Mouse (Mus musculus): ENCODE measurements around the gene Psmd9. TPM values are rescaled to one million over a fixed set of nuclear protein-coding genes. Genes with fewer than 3 reads are reported as not detected.
A peak's percentile ranks its signal among the peaks of the same experiment; 100 is the strongest.

The Psmd9 gene
- total RNA-seq, 1 experiment: 27.0 TPM

DNA sequence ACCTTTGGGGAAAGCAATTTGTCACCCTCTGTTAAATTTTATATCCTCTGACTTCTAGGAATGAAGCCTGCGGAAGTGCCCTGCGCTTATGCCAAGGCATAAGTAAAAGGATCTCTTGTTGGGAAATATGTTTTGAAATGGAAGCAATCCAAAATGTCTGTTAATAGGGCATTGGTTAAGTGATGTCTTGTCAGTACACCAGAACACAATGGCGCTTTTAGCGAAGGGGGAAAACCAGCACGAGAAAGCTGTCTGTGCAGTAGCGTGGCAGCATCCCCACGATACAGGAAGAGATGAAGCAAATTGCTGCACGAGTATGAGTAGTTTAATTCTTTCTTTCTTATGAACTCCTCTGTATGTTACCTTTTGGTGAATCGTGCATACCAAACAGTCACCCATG lies 125.4 kb downstream of the Psmd9 start:
- DNase-seq (ENCODE audit: low read depth, low spot score): no peak
- in situ Hi-C loops (cut with MboI; ENCODE audit: low sequenced_read_pairs in 2 of 2, unreplicated experiment in 2 of 2): no loop called here
- Histone ChIP-seq H3K9me3 (ENCODE audit: control insufficient read depth, insufficient read depth, low read depth, low read length) (no peaks in the 10 kb centered on the region), H3K4me1 (ENCODE audit: control insufficient read depth in 2 of 2, insufficient read depth in 2 of 2, low read length in 2 of 2, poor library complexity in 1 of 2) (peaks cover 0 to 3% of the 10 kb centered on the region in 2 experiments; a peak in 1 of 4 replicates), H3K36me3 (ENCODE audit: control insufficient read depth, insufficient read depth, low read length, poor library complexity, severe bottlenecking) (no peaks in the 10 kb centered on the region), H3K9ac (ENCODE audit: insufficient read depth, low read depth, low read length, poor library complexity, severe bottlenecking) (no peak overlapping the region), H3K4me3 (ENCODE audit: insufficient read depth in 1 of 2, low read depth in 1 of 2, low read length in 2 of 2, poor library complexity in 1 of 2, severe bottlenecking in 1 of 2) (no peak overlapping the region), H3K27ac (ENCODE audit: insufficient read depth, low read depth, low read length, poor library complexity, severe bottlenecking) (no peak overlapping the region)
- TF ChIP-seq CHD2 (IDR thresholded peaks at IDR 0.05; ENCODE audit: low read depth, low read length) (no peak), HCFC1 (IDR thresholded peaks at IDR 0.05; ENCODE audit: borderline replicate concordance, insufficient read depth, low read length) (no peak), MAFK (IDR thresholded peaks at IDR 0.05; ENCODE audit: insufficient read depth, low read depth, low read length) (no peak), ZC3H11A (IDR thresholded peaks at IDR 0.05; ENCODE audit: borderline replicate concordance, low read depth, low read length) (no peak), ZNF384 (IDR thresholded peaks at IDR 0.05; ENCODE audit: low read depth, low read length) (no peak)

DNA sequence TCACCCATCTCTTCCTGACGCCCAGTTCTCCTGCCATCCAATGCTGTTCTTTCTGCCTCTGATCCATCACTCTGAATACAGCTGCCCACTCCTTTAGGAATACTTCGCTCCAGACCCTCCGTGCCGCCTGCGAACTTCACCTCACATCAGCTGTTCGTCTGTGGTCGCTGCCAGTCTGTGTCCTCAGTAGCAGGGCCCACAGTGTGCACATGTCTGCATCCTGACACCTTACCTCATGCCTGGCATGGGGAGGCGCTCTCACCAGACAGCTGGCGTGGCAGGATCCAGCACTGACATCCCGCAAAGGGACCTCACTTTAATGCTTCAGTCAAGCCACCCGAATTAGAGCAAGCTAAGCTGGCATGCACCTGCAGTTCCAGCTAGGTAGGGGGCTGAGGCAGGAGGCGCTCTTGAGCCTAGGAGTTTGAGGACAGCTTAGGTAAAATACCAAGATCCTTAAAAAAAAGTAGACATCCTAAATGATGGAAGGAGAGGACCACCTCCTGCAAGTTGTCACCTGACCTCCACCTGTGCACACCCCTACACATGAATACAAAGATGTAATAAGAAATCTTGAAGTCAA lies 127.1 kb downstream of the Psmd9 start:
- in situ Hi-C loops (cut with MboI; ENCODE audit: low sequenced_read_pairs in 2 of 2, unreplicated experiment in 2 of 2): no loop called here
- Histone ChIP-seq H3K9ac (ENCODE audit: insufficient read depth, low read depth, low read length, poor library complexity, severe bottlenecking) (no peak overlapping the region), H3K36me3 (ENCODE audit: control insufficient read depth, insufficient read depth, low read length, poor library complexity, severe bottlenecking) (no peaks in the 10 kb centered on the region), H3K9me3 (ENCODE audit: control insufficient read depth, insufficient read depth, low read depth, low read length) (no peaks in the 10 kb centered on the region), H3K4me3 (ENCODE audit: insufficient read depth in 1 of 2, low read depth in 1 of 2, low read length in 2 of 2, poor library complexity in 1 of 2, severe bottlenecking in 1 of 2) (no peak overlapping the region), H3K27ac (ENCODE audit: insufficient read depth, low read depth, low read length, poor library complexity, severe bottlenecking) (no peak overlapping the region), H3K4me1 (ENCODE audit: control insufficient read depth in 2 of 2, insufficient read depth in 2 of 2, low read length in 2 of 2, poor library complexity in 1 of 2) (peaks cover 0 to 3% of the 10 kb centered on the region in 2 experiments; a peak in 1 of 4 replicates)
- DNase-seq (ENCODE audit: low read depth, low spot score): peak; percentile 52
- TF ChIP-seq ZNF384 (IDR thresholded peaks at IDR 0.05; ENCODE audit: low read depth, low read length) (no peak), HCFC1 (IDR thresholded peaks at IDR 0.05; ENCODE audit: borderline replicate concordance, insufficient read depth, low read length) (no peak), MAFK (IDR thresholded peaks at IDR 0.05; ENCODE audit: insufficient read depth, low read depth, low read length) (no peak), ZC3H11A (IDR thresholded peaks at IDR 0.05; ENCODE audit: borderline replicate concordance, low read depth, low read length) (no peak), CHD2 (IDR thresholded peaks at IDR 0.05; ENCODE audit: low read depth, low read length) (no peak)

GRCm38 (mm10) chr5:123296972-123297754 lies 128.0 kb downstream of the Psmd9 start:
- H3K4me3 ChIP-seq (ENCODE audit: insufficient read depth in 1 of 2, low read depth in 1 of 2, low read length in 2 of 2, poor library complexity in 1 of 2, severe bottlenecking in 1 of 2): no peak overlapping the region
- no peak for DNase-seq (ENCODE audit: low read depth, low spot score)
- no peak overlapping the region for H3K27ac ChIP-seq (ENCODE audit: insufficient read depth, low read depth, low read length, poor library complexity, severe bottlenecking)
- peaks cover 0 to 3% of the 10 kb centered on the region in 2 experiments; a peak in 1 of 4 replicates for H3K4me1 ChIP-seq (ENCODE audit: control insufficient read depth in 2 of 2, insufficient read depth in 2 of 2, low read length in 2 of 2, poor library complexity in 1 of 2)
- in situ Hi-C loops (cut with MboI; ENCODE audit: low sequenced_read_pairs in 2 of 2, unreplicated experiment in 2 of 2): no loop called here
- no peaks in the 10 kb centered on the region for H3K36me3 ChIP-seq (ENCODE audit: control insufficient read depth, insufficient read depth, low read length, poor library complexity, severe bottlenecking)
- no peak overlapping the region for H3K9ac ChIP-seq (ENCODE audit: insufficient read depth, low read depth, low read length, poor library complexity, severe bottlenecking)
- TF ChIP-seq MAFK (IDR thresholded peaks at IDR 0.05; ENCODE audit: insufficient read depth, low read depth, low read length): no peak
- TF ChIP-seq HCFC1 (IDR thresholded peaks at IDR 0.05; ENCODE audit: borderline replicate concordance, insufficient read depth, low read length): no peak
- no peak for TF ChIP-seq ZNF384 (IDR thresholded peaks at IDR 0.05; ENCODE audit: low read depth, low read length)
- no peak for TF ChIP-seq ZC3H11A (IDR thresholded peaks at IDR 0.05; ENCODE audit: borderline replicate concordance, low read depth, low read length)
- TF ChIP-seq CHD2 (IDR thresholded peaks at IDR 0.05; ENCODE audit: low read depth, low read length): no peak
- H3K9me3 ChIP-seq (ENCODE audit: control insufficient read depth, insufficient read depth, low read depth, low read length): no peaks in the 10 kb centered on the region

GRCm38 (mm10) chr5:123297830-123298229 lies 128.6 kb downstream of the Psmd9 start:
- H3K9ac ChIP-seq (ENCODE audit: insufficient read depth, low read depth, low read length, poor library complexity, severe bottlenecking): no peak overlapping the region
- H3K4me3 ChIP-seq (ENCODE audit: insufficient read depth in 1 of 2, low read depth in 1 of 2, low read length in 2 of 2, poor library complexity in 1 of 2, severe bottlenecking in 1 of 2): no peak overlapping the region
- in situ Hi-C loops (cut with MboI; ENCODE audit: low sequenced_read_pairs in 2 of 2, unreplicated experiment in 2 of 2): no loop called here
- H3K36me3 ChIP-seq (ENCODE audit: control insufficient read depth, insufficient read depth, low read length, poor library complexity, severe bottlenecking): no peaks in the 10 kb centered on the region
- no peaks in the 10 kb centered on the region for H3K9me3 ChIP-seq (ENCODE audit: control insufficient read depth, insufficient read depth, low read depth, low read length)
- DNase-seq (ENCODE audit: low read depth, low spot score): no peak
- TF ChIP-seq MAFK (IDR thresholded peaks at IDR 0.05; ENCODE audit: insufficient read depth, low read depth, low read length) (no peak), ZC3H11A (IDR thresholded peaks at IDR 0.05; ENCODE audit: borderline replicate concordance, low read depth, low read length) (no peak), ZNF384 (IDR thresholded peaks at IDR 0.05; ENCODE audit: low read depth, low read length) (no peak), HCFC1 (IDR thresholded peaks at IDR 0.05; ENCODE audit: borderline replicate concordance, insufficient read depth, low read length) (no peak), CHD2 (IDR thresholded peaks at IDR 0.05; ENCODE audit: low read depth, low read length) (no peak)
- no peak overlapping the region for H3K27ac ChIP-seq (ENCODE audit: insufficient read depth, low read depth, low read length, poor library complexity, severe bottlenecking)
- peaks cover 0 to 3% of the 10 kb centered on the region in 2 experiments; a peak in 1 of 4 replicates for H3K4me1 ChIP-seq (ENCODE audit: control insufficient read depth in 2 of 2, insufficient read depth in 2 of 2, low read length in 2 of 2, poor library complexity in 1 of 2)
